Mouse (Mus musculus) C2C12 (cell line): ENCODE measurements around the gene Wfdc12. TPM values are rescaled to one million over a fixed set of nuclear protein-coding genes. Genes with fewer than 3 reads are reported as not detected.

Experiments used
- H3K27me3 ChIP-seq: one replicate; pipeline ENCODE4 v1.6.1; 2011; ENCODE audit not compliant: control insufficient read depth, insufficient read depth, insufficient read length
- H3K36me3 ChIP-seq: one replicate; pipeline ENCODE4 v1.6.1; 2011; ENCODE audit not compliant: control insufficient read depth, insufficient read depth
- H3K4me3 ChIP-seq: one replicate; pipeline ENCODE4 v1.5.1; 2011; ENCODE audit warnings: mild to moderate bottlenecking, control low read depth; ENCODE audit not compliant: poor library complexity, insufficient read depth, severe bottlenecking
- H3K79me2 ChIP-seq: one replicate; pipeline ENCODE4 v1.6.1; 2011; ENCODE audit not compliant: control insufficient read depth, insufficient read depth
- H3K79me3 ChIP-seq: one replicate; pipeline ENCODE4 v1.6.1; 2011; ENCODE audit warnings: low read depth, control low read depth
- H3ac ChIP-seq: one replicate; pipeline ENCODE3; 2011; ENCODE audit warnings: low read depth; ENCODE audit not compliant: control insufficient read depth, insufficient read length
- CEBPB ChIP-seq: IDR thresholded peaks from one replicate; pipeline ENCODE4 v1.6.1; 2011; ENCODE audit warnings: low read depth, mild to moderate bottlenecking, control low read depth, moderate library complexity
- CTCF ChIP-seq: IDR thresholded peaks from one replicate; pipeline ENCODE4 v1.5.1; 2011; ENCODE audit not compliant: control insufficient read depth, insufficient read depth, insufficient read length
- FOSL1 ChIP-seq: IDR thresholded peaks from one replicate; pipeline ENCODE4 v1.8.0; 2011; ENCODE audit warnings: mild to moderate bottlenecking, low read length; ENCODE audit not compliant: poor library complexity, insufficient read depth, severe bottlenecking
- MAX ChIP-seq: IDR thresholded peaks from one replicate; pipeline ENCODE4 v1.6.1; 2011; ENCODE audit warnings: mild to moderate bottlenecking, control low read depth
- MYOD1 ChIP-seq: IDR thresholded peaks from one replicate; pipeline ENCODE4 v1.6.1; 2011; ENCODE audit warnings: low read depth; ENCODE audit not compliant: control insufficient read depth, insufficient read length
- MYOG ChIP-seq: IDR thresholded peaks from one replicate; pipeline ENCODE4 v1.6.1; 2011; ENCODE audit not compliant: control insufficient read depth, insufficient read length; ENCODE audit errors: extremely low read depth
- USF1 ChIP-seq: IDR thresholded peaks from one replicate; pipeline ENCODE4 v1.6.1; 2011; ENCODE audit warnings: low read depth, mild to moderate bottlenecking, control low read depth, moderate library complexity
- polyA plus RNA-seq: library from polyadenylated mRNA; unstranded; fragments of >200 nt; fragmentation: generic; extraction: Trizol; gene quantifications from one replicate; pipeline ENCODE4 v1.2.1, GENCODE M21; 2012; ENCODE audit warnings: missing spikeins

The Wfdc12 gene
- polyA plus RNA-seq, 1 experiment, result not detected

- Histone ChIP-seq H3K36me3 (no peaks in the 10 kb centered on the region), H3K79me2 (no peaks in the 10 kb centered on the region), H3K79me3 (no peaks in the 10 kb centered on the region), H3K27me3 (peaks cover 58% of the 10 kb centered on the region), H3K4me3 (no peak within 1 kb of the TSS), H3ac (no peak within 1 kb of the TSS)
- TF ChIP-seq USF1 (no peak), CTCF (no peak), FOSL1 (no peak), CEBPB (no peak), MYOD1 (no peak), MAX (no peak), MYOG (no peak)
These were observed 7.6 kb downstream of the Wfdc12 start, which contains the start of gene Wfdc5 for GRCm38 (mm10) chr2:164182692-164183255. Gene Wfdc5, minus strand, starts transcription at chr2:164182742.

GRCm38 (mm10) chr2:164180770-164181169, 9.6 kb downstream of the Wfdc12 start:
- TF ChIP-seq FOSL1 (no peak), MYOD1 (no peak), MYOG (no peak), CEBPB (no peak), MAX (no peak), USF1 (no peak)
- H3ac ChIP-seq, result no peak overlapping the region
- H3K36me3 ChIP-seq, result no peaks in the 10 kb centered on the region
- no peaks in the 10 kb centered on the region for H3K79me3 ChIP-seq
- H3K79me2 ChIP-seq, result no peaks in the 10 kb centered on the region
- peaks cover 76% of the 10 kb centered on the region for H3K27me3 ChIP-seq
- H3K4me3 ChIP-seq, result no peak overlapping the region

- no peaks in the 10 kb centered on the region for H3K79me2 ChIP-seq
- no peaks in the 10 kb centered on the region for H3K36me3 ChIP-seq
- TF ChIP-seq CEBPB (no peak), CTCF (no peak), USF1 (no peak), MAX (no peak), FOSL1 (no peak), MYOD1 (no peak), MYOG (no peak)
- H3K27me3 ChIP-seq, result peaks cover 74% of the 10 kb centered on the region
- no peak overlapping the region for H3ac ChIP-seq
- no peak overlapping the region for H3K4me3 ChIP-seq
- H3K79me3 ChIP-seq, result no peaks in the 10 kb centered on the region
These were observed 10.3 kb downstream of the Wfdc12 start for GRCm38 (mm10) chr2:164180124-164180523.

- Histone ChIP-seq H3K4me3 (no peak overlapping the region), H3K27me3 (peaks cover 80% of the 10 kb centered on the region), H3ac (no peak overlapping the region), H3K79me3 (no peaks in the 10 kb centered on the region), H3K36me3 (no peaks in the 10 kb centered on the region), H3K79me2 (no peaks in the 10 kb centered on the region)
- TF ChIP-seq CTCF (no peak), MYOD1 (no peak), MYOG (no peak), MAX (no peak), CEBPB (no peak), FOSL1 (no peak), USF1 (no peak)
These were observed 12.6 kb downstream of the Wfdc12 start for GRCm38 (mm10) chr2:164177831-164178230.

GRCm38 (mm10) chr2:164175850-164176249, 14.6 kb downstream of the Wfdc12 start:
- Histone ChIP-seq H3K4me3 (no peak overlapping the region), H3K27me3 (peaks cover 73% of the 10 kb centered on the region), H3K79me3 (no peaks in the 10 kb centered on the region), H3K79me2 (no peaks in the 10 kb centered on the region), H3ac (no peak overlapping the region), H3K36me3 (no peaks in the 10 kb centered on the region)
- TF ChIP-seq MYOG, result no peak
- no peak for TF ChIP-seq FOSL1
- no peak for TF ChIP-seq CEBPB
- TF ChIP-seq CTCF, result no peak
- TF ChIP-seq MAX, result no peak
- no peak for TF ChIP-seq USF1
- no peak for TF ChIP-seq MYOD1

GRCm38 (mm10) chr2:164174649-164175395, 15.6 kb downstream of the Wfdc12 start:
- TF ChIP-seq CEBPB (no peak), USF1 (no peak), MYOD1 (no peak), FOSL1 (no peak)
- Histone ChIP-seq H3K27me3 (peaks cover 79% of the 10 kb centered on the region), H3K36me3 (no peaks in the 10 kb centered on the region)

More at GRCm38 (mm10) chr2:164174649-164175395, 15.6 kb downstream of the Wfdc12 start:
- no peak overlapping the region for H3ac ChIP-seq
- H3K4me3 ChIP-seq, result no peak overlapping the region
- no peaks in the 10 kb centered on the region for H3K79me3 ChIP-seq
- H3K79me2 ChIP-seq, result no peaks in the 10 kb centered on the region
